Mouse (Mus musculus) R1 (cell line): ENCODE measurements at regions not wholly inside any gene's neighbourhood (a gene's known extent, or its start where the extent isn't known, plus 50 kb on each side); places are given as distances from the start of the nearest gene placed in this dataset.
"Not testable (repeated sequence)": the region's sequence is repeated elsewhere in the genome, so short reads cannot be mapped to it uniquely, and the experiment has no call there.

Experiments
- DNase-seq: peaks from one replicate; pipeline ENCODE4 v3.0.0-alpha.2; 2018; ENCODE audit warnings: low read depth, low spot score

GRCm38 (mm10) chr4:45647514-45647913, 115.2 kb upstream of the Shb start:
- no peak for DNase-seq

GRCm38 (mm10) chr4:45642604-45643003, 110.3 kb upstream of the Shb start:
- no peak for DNase-seq

GRCm38 (mm10) chr4:45641272-45641671, 109.0 kb upstream of the Shb start:
- no peak for DNase-seq

- no peak for DNase-seq
These were observed 108.4 kb upstream of the Shb start for GRCm38 (mm10) chr4:45640713-45641112.

GRCm38 (mm10) chr4:45639397-45640034, 107.2 kb upstream of the Shb start:
- DNase-seq, result no peak

GRCm38 (mm10) chr4:45638411-45638810, 106.1 kb upstream of the Shb start:
- DNase-seq, result no peak

- DNase-seq, result no peak
These were observed 99.2 kb upstream of the Shb start for GRCm38 (mm10) chr4:45631276-45632045.

- DNase-seq, result no peak
These were observed 93.4 kb upstream of the Shb start for GRCm38 (mm10) chr4:45625633-45626032.

- peak; percentile 72 for DNase-seq
These were observed 89.7 kb upstream of the Shb start for GRCm38 (mm10) chr4:45622017-45622416.

- DNase-seq, result no peak
These were observed 84.9 kb upstream of the Shb start for GRCm38 (mm10) chr4:45617126-45617525.

GRCm38 (mm10) chr4:45613498-45613897, 81.2 kb upstream of the Shb start:
- DNase-seq, result not testable (repeated sequence)

- DNase-seq, result peak; percentile 74
These were observed 79.9 kb upstream of the Shb start for GRCm38 (mm10) chr4:45612132-45612531.

- no peak for DNase-seq
These were observed 78.7 kb upstream of the Shb start for GRCm38 (mm10) chr4:45610937-45611336.

GRCm38 (mm10) chr4:45606578-45606977, 74.3 kb upstream of the Shb start:
- no peak for DNase-seq

- DNase-seq, result no peak
These were observed 73.4 kb upstream of the Shb start for GRCm38 (mm10) chr4:45605681-45606080.

- no peak for DNase-seq
These were observed 72.1 kb upstream of the Shb start for GRCm38 (mm10) chr4:45604271-45604800.

- no peak for DNase-seq
These were observed 68.2 kb upstream of the Shb start for GRCm38 (mm10) chr4:45600520-45600919.

- DNase-seq, result peak; percentile 45
These were observed 61.2 kb upstream of the Shb start for GRCm38 (mm10) chr4:45593435-45593991.

- peak; percentile 82 for DNase-seq
These were observed 60.5 kb upstream of the Shb start for GRCm38 (mm10) chr4:45592766-45593165.

- DNase-seq, result peak; percentile 95
These were observed 59.4 kb upstream of the Shb start for GRCm38 (mm10) chr4:45591405-45592315.

- DNase-seq, result peak; percentile 70
These were observed 58.6 kb upstream of the Shb start for GRCm38 (mm10) chr4:45590836-45591235.

- DNase-seq, result peak; percentile 23
These were observed 56.1 kb upstream of the Shb start for GRCm38 (mm10) chr4:45588322-45588721.
